Mouse (Mus musculus) heart, embryonic 14.5 days (tissue): Measurements from ENCODE around the gene Btk. TPM values are rescaled to one million over a fixed set of nuclear protein-coding genes. Genes with fewer than 3 reads are reported as not detected.
A peak's percentile ranks its signal among the peaks of the same experiment; 100 is the strongest.
"Not testable (repeated sequence)": the region's sequence is repeated elsewhere in the genome, so short reads cannot be mapped to it uniquely, and the experiment has no call there.

Experiments
- ATAC-seq: fragments of 200-750 bp; cut with Nextera tagmentation; 2 replicates; pipeline ENCODE4 v1.8.0; 2017; ENCODE audit warnings: low read depth, moderate TSS enrichment; ENCODE audit not compliant: insufficient number of reproducible peaks, insufficient read depth, low FRiP score
- H3K27ac ChIP-seq, 2 experiments: fragments of 200-500 bp in 1 of 2; fragments of 300-500 bp in 1 of 2; sonication (generic) in 1 of 2; replicated peaks in 1 of 2; 2 replicates each; pipeline ENCODE4 v1.5.1; 2012 to 2014; ENCODE audit warnings: low read depth in 2 of 2, low read length in 2 of 2, control low read depth in 1 of 2, mild to moderate bottlenecking in 1 of 2, mixed read lengths in 1 of 2; ENCODE audit not compliant: control insufficient read depth in 1 of 2, insufficient read depth in 1 of 2
- H3K27me3 ChIP-seq: fragments of 300-500 bp; sonication (generic); 2 replicates; pipeline ENCODE4 v1.6.1; 2014; ENCODE audit warnings: mild to moderate bottlenecking, low read length, control low read depth; ENCODE audit not compliant: control insufficient read depth, insufficient read depth
- H3K36me3 ChIP-seq: fragments of 300-500 bp; sonication (generic); 2 replicates; pipeline ENCODE4 v1.6.1; 2014; ENCODE audit warnings: mild to moderate bottlenecking, control low read depth, low read length, mixed read lengths; ENCODE audit not compliant: control insufficient read depth, insufficient read depth
- H3K4me1 ChIP-seq, 2 experiments: fragments of 200-500 bp in 1 of 2; fragments of 300-500 bp in 1 of 2; sonication (generic) in 1 of 2; 2 replicates each; pipeline ENCODE4 v1.6.1; 2012 to 2014; ENCODE audit warnings: low read length in 2 of 2, control low read depth in 1 of 2, mixed read lengths in 1 of 2; ENCODE audit not compliant: control insufficient read depth in 2 of 2, insufficient read depth in 2 of 2
- H3K4me2 ChIP-seq: fragments of 300-500 bp; sonication (generic); 2 replicates; pipeline ENCODE4 v1.6.1; 2014; ENCODE audit warnings: mild to moderate bottlenecking, low read length
- H3K4me3 ChIP-seq, 2 experiments: fragments of 200-500 bp in 1 of 2; fragments of 300-500 bp in 1 of 2; sonication (generic) in 1 of 2; 2 replicates each; pipeline ENCODE4 v1.5.1; 2012 to 2014; ENCODE audit warnings: low read length in 2 of 2, mild to moderate bottlenecking in 2 of 2, control low read depth in 1 of 2, low read depth in 1 of 2, moderate library complexity in 1 of 2; ENCODE audit not compliant: control insufficient read depth in 1 of 2, insufficient read depth in 1 of 2
- H3K9ac ChIP-seq: fragments of 300-500 bp; sonication (generic); 2 replicates; pipeline ENCODE4 v1.6.1; 2014; ENCODE audit warnings: mild to moderate bottlenecking, low read length
- H3K9me3 ChIP-seq: fragments of 300-500 bp; sonication (generic); 2 replicates; pipeline ENCODE4 v1.6.1; 2016; ENCODE audit warnings: low read length, control low read depth; ENCODE audit not compliant: control insufficient read depth
- WGBS: fragments of 180-500 bp; shearing (Covaris S2); extraction: QIAGEN DNeasy Blood & Tissue Kit; methylation state at CpG from one replicate; pipeline ENCODE4 v1.1.7; 2014; 5-methylcytosine and 5-hydroxymethylcytosine counted together
- polyA plus RNA-seq: library from polyadenylated mRNA; unstranded; fragments of >200 nt; fragmentation: Nextera tagmentation; extraction: Ambion mirVana; gene quantifications from 2 replicates; pipeline ENCODE4 v1.2.1, GENCODE M21; 2014

Gene Btk
- polyA plus RNA-seq, 1 experiment from 2014 or later, result 0.61 TPM

DNA sequence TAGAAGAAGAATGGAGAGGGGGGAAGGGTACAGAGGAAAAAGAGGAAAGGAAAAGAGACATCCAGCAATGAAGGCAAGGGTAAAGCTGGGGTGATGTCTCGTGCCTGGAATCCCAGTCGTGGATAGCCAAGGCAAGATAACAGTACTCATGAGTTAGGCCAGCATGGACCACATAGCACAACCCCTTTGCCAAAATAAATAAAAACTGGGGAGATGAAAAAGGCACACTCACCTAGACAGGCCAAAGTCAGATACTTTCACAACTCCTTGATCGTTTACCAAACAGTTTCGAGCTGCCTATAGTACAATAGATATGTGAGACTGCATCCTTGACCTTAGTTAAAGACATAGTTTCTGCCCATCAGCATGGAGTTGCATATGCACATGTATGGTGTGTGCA lies 36.0 kb downstream of the Btk start:
- Histone ChIP-seq H3K27me3 (no peaks in the 10 kb centered on the region), H3K9ac (no peak overlapping the region), H3K4me2 (no peak overlapping the region), H3K4me3 (no peak overlapping the region), H3K36me3 (no peaks in the 10 kb centered on the region), H3K9me3 (no peaks in the 10 kb centered on the region), H3K27ac (no peak overlapping the region), H3K4me1 (no peaks in the 10 kb centered on the region)
- WGBS, result 71% methylated on average over 4 of the region's 4 CpGs
- ATAC-seq, result no peak

DNA sequence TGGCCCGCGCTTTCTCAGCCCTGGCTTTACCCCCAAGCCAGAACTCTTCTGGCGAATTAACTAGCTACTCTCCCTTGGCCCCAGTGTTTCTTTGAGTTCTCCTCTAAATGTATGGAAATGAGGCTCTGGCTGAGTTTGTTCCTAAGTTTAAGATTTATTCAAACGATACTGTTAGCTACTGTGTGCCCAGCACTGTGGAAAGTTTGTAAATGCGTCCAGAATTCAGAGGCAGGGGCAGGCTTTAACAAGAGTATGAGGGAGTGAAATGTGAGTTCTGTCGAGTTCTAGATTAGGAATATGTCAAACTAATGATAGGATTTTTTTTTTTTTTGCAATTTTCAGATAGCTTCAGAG lies 41.4 kb downstream of the Btk start:
- peak overlapping the region; percentile 68 to 91 for H3K27ac ChIP-seq
- WGBS, result 20% methylated on average over 6 of the region's 6 CpGs
- peak overlapping the region; percentile 53 for H3K4me2 ChIP-seq
- no peaks in the 10 kb centered on the region for H3K27me3 ChIP-seq
- ATAC-seq, result no peak
- H3K4me3 ChIP-seq, result peak overlapping the region; percentile 64 to 75
- H3K9ac ChIP-seq, result peak overlapping the region; percentile 77; the same call in 1 of the 2 replicates
- no peaks in the 10 kb centered on the region for H3K4me1 ChIP-seq
- no peaks in the 10 kb centered on the region for H3K9me3 ChIP-seq
- H3K36me3 ChIP-seq, result peaks cover under 1% of the 10 kb centered on the region

DNA sequence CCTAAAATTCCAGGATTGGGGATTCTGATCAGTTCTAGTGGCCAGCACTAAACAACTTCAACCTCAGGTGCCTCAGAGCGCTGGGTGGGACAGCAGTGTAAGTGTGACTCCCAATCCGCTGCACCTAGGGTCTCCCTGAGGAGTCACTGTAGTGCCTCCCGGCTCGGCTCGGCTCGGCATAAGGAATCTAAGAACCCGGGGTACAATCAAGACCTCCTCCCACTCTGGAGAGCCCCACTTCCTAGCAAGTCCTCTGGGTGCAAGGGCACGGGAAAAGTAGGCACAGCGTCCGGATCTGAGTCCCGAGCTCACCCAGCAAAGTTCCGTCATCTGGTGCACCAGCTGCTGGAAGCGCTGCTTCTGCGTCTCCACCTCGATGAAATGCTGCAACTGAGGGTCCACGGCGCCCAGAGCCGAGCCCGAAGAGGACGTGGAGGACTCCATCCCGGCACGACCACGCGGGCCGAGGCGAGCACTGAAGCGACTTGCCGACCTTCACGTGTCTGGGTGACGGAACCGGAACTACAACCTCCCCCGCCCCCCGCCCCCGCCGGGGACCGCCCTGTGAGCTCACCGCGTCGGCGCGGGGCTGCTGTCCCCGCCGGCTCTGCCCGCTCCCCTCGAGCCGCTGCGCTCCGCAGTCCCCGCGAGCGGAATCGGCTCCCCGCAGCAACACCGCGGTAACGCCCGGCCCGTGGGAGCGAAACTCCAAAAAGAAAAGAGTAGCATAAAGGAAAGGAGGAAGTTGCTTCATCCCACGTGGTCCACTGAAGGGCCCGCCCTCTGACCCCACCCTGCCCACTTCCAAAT lies 42.0 kb downstream of the Btk start, which contains the start of gene Timm8a1:
TSS of gene Timm8a1 (minus strand) at position 721 of the 810 bp plus-strand sequence.
- Histone ChIP-seq H3K4me3 (peak within 1 kb of the TSS; percentile 64 to 75), H3K4me2 (peak within 1 kb of the TSS; percentile 56), H3K27ac (peak within 1 kb of the TSS; percentile 90 to 91), H3K4me1 (no peaks in the 10 kb centered on the region), H3K9ac (peak within 1 kb of the TSS; percentile 77), H3K9me3 (no peaks in the 10 kb centered on the region), H3K36me3 (peaks cover 6% of the 10 kb centered on the region), H3K27me3 (no peaks in the 10 kb centered on the region)
- 19% methylated on average over 46 of the region's 61 CpGs for WGBS
- peak; percentile 87 for ATAC-seq

DNA sequence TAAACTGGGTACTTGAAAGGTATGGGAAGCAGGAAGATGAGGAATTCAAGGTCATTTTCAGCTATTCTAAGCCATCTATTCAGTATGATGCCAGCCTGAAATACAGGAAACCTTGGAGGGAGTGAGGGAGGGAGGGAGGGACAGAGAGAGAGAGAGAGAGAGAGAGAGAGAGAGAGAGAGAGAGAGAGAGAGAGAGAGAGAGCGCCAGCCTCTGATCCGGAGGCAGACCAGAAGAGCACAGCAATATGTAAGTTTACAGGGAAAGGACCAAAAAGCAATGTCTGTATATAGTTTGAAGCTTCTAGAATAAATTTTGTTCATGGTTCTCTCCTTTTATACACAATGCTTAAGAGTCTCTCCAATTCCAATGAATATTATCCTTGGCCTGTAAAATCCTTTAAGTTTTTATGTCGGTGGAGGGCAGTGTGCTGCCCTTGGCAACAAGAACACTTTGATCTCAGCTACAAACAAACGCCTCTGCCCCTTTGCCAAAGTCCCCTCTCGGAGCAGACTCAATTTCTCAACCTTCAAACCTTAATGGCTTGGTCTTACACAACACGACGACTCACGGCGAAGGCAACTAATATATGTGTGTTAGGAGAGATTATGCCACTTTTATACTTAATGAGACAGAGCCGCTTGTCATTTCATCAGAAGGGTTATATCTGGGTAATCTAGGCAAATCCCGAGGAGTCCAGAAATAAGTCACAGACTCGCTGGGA lies 42.8 kb downstream of the Btk start:
- Histone ChIP-seq H3K27me3 (no peaks in the 10 kb centered on the region), H3K4me1 (no peaks in the 10 kb centered on the region), H3K27ac (peak overlapping the region; percentile 55 to 67), H3K36me3 (peaks cover 14% of the 10 kb centered on the region), H3K4me2 (peak overlapping the region; percentile 56), H3K9ac (peak overlapping the region; percentile 77), H3K4me3 (peak overlapping the region; percentile 64 to 75), H3K9me3 (no peaks in the 10 kb centered on the region)
- 25% methylated on average over 12 of the region's 12 CpGs for WGBS
- no peak for ATAC-seq

DNA sequence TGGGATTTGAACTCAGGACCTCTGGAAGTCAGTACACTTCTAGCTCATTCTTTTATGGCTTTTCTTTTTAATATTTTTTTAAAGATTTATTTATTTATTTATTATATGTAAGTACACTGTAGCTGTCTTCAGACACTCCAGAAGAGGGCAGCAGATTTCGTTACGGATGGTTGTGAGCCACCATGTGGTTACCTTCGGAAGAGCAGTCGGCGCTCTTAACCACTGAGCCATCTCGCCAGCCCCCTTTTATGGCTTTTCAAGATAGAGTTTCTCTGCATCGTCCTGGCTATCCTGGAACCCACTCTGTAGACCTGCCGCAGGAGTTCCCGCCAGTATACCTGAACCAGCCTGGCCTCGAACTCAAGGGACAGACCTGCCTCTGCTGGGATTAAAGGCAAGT lies 43.6 kb downstream of the Btk start:
- ATAC-seq, H3K9me3 ChIP-seq, H3K9ac ChIP-seq, H3K27ac ChIP-seq, H3K27me3 ChIP-seq, H3K4me1 ChIP-seq: not testable (repeated sequence)
- 74% methylated on average over 10 of the region's 10 CpGs for WGBS
- Histone ChIP-seq H3K36me3 (peaks cover 20% of the 10 kb centered on the region), H3K4me2 (peak overlapping the region; percentile 56), H3K4me3 (peak overlapping the region in 1 of 2 experiments; percentile 64; a peak in 1 of 4 replicates)

DNA sequence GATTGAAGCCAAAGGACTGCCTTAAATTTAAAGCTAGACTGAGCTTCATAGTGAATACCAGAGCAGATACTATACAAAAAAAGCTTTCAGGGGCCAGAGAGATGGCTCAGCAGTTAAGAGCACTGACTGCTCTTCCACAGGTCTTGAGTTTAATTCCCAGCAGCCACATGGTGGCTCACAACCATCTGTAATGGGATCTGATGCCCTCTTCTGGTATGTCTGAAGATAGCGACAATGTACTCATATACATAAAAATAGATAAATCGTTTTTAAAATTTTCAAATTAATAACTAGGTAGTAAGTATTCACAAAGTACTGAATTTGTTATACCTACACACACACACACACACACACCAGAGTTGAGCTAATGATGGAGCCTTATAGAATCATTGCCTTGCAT lies 50.0 kb downstream of the Btk start:
- Histone ChIP-seq H3K27me3 (no peaks in the 10 kb centered on the region), H3K36me3 (peaks cover 20% of the 10 kb centered on the region), H3K9me3 (no peaks in the 10 kb centered on the region), H3K4me3 (no peak overlapping the region), H3K4me1 (no peaks in the 10 kb centered on the region), H3K9ac (no peak overlapping the region), H3K27ac (no peak overlapping the region), H3K4me2 (no peak overlapping the region)
- 69% methylated on average over 2 of the region's 2 CpGs for WGBS
- ATAC-seq, result no peak

DNA sequence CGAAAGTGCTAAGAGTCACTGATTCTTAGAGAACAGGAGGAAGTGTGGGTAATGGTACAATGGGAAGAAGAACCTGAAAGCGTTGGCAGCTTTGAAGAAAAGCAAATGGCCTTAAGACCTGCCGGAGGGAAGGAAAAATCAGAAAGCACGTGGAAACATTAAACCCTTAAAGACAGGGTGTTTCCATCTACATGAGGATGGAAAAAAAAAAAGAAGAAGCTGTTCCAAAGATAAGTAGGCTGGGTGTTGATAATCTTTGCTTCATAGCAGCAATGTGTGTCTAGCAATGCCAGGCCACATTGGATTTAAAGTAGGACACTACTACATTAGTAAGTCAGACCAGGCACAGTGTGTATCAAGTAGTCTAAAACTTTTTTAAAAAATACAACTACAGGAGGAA lies 58.1 kb downstream of the Btk start:
- H3K27me3 ChIP-seq, result no peaks in the 10 kb centered on the region
- no peak overlapping the region for H3K27ac ChIP-seq
- no peak for ATAC-seq
- no peaks in the 10 kb centered on the region for H3K4me1 ChIP-seq
- H3K4me3 ChIP-seq, result no peak overlapping the region
- H3K9me3 ChIP-seq, result no peaks in the 10 kb centered on the region
- no peak overlapping the region for H3K9ac ChIP-seq
- no peak overlapping the region for H3K4me2 ChIP-seq
- H3K36me3 ChIP-seq, result no peaks in the 10 kb centered on the region
- WGBS, result 59% methylated on average over 4 of the region's 4 CpGs
